Mouse (Mus musculus) myocyte (in vitro differentiated cells): ENCODE results near the gene Cd55. TPM values are rescaled to one million over a fixed set of nuclear protein-coding genes. Genes with fewer than 3 reads are reported as not detected.
"Not testable (repeated sequence)": the region's sequence is repeated elsewhere in the genome, so short reads cannot be mapped to it uniquely, and the experiment has no call there.

ENCODE experiments used
- H3K27me3 ChIP-seq: one replicate; pipeline ENCODE4 v1.6.1; 2011; ENCODE audit not compliant: control insufficient read depth, insufficient read depth, insufficient read length
- H3K36me3 ChIP-seq: one replicate; pipeline ENCODE4 v1.6.1; 2011; ENCODE audit not compliant: control insufficient read depth, insufficient read depth
- H3K4me2 ChIP-seq: one replicate; pipeline ENCODE4 v1.6.1; 2011; ENCODE audit warnings: low read depth, control low read depth
- H3K4me3 ChIP-seq: one replicate; pipeline ENCODE4 v1.5.1; 2011; ENCODE audit warnings: mild to moderate bottlenecking, control low read depth, moderate library complexity
- H3K79me2 ChIP-seq: one replicate; pipeline ENCODE4 v1.6.1; 2011; ENCODE audit not compliant: control insufficient read depth, insufficient read depth
- H3ac ChIP-seq: one replicate; pipeline ENCODE4 v1.6.1; 2011; ENCODE audit not compliant: control insufficient read depth, insufficient read length
- MYOD1 ChIP-seq, 3 experiments: IDR thresholded peaks; one replicate each; pipeline ENCODE4 v1.6.1; 2011; ENCODE audit warnings: control low read depth in 2 of 3, low read depth in 2 of 3, mild to moderate bottlenecking in 2 of 3, moderate library complexity in 1 of 3; ENCODE audit not compliant: insufficient read length in 2 of 3, control insufficient read depth in 1 of 3
- SRF ChIP-seq: IDR thresholded peaks from one replicate; pipeline ENCODE4 v1.6.1; 2011; ENCODE audit warnings: low read depth; ENCODE audit not compliant: control insufficient read depth, insufficient read length
- polyA plus RNA-seq: library from polyadenylated mRNA; unstranded; fragments of >200 nt; fragmentation: generic; extraction: Trizol; gene quantifications from one replicate; pipeline ENCODE4 v1.2.1, GENCODE M21; 2012; ENCODE audit warnings: missing spikeins

Cd55 gene
- polyA plus RNA-seq, 1 experiment, result 3.8 TPM

DNA sequence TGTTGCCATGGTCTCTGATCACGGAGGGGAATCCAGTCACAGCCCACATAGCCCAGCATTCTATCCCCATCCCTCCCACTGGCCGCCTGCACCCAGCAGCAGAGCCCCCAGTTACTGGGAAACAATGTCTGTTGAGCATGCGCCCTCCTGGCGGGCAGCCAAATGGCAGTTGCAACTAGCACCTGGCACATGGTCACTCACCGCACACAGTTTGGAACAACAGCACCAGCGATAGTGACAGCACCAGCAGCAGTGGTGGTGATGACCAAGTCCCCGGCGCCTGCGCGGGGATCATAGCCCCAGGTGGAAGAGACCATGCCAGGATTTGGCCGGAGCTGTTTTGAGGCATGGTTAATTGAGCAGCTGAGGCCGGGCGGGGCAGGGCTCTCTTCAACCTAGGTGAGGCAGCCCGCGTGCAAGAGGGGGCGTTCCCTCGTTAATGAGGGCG, 39.9 kb downstream of the Cd55 start, which contains the start of gene Cd55b:
Cd55b (minus strand) TSS at position 346 of the 448 bp plus-strand sequence.
- no peaks in the 10 kb centered on the region for H3K36me3 ChIP-seq
- no peaks in the 10 kb centered on the region for H3K27me3 ChIP-seq
- H3K4me3 ChIP-seq, result no peak within 1 kb of the TSS
- no peak within 1 kb of the TSS for H3K4me2 ChIP-seq
- H3ac ChIP-seq, result no peak within 1 kb of the TSS
- no peaks in the 10 kb centered on the region for H3K79me2 ChIP-seq
- TF ChIP-seq SRF (no peak), MYOD1 (IDR thresholded peaks at IDR 0.05; ENCODE audit: control insufficient read depth in 1 of 3, insufficient read length in 2 of 3, low read depth in 2 of 3) (peak in 1 of 3 experiments; percentile 12)

DNA sequence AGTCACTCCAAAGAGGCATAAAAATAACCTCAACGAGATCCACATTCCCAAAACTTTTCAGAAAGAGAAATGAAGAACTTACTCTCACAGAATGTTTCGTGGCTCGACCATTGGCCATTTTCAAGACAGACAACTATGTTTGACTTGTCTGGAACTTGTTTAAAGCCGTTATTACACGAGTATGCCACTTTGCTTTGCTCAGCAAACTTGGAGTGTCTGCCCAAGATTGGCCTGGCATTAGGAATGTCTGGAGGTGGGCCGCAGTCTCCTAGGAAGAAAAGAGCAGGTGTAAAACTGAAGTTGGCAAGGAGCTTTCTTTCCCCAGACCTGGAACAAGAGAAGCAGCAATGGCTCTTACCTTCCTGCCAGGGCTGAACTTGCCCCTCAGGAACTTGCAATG, 40.5 kb downstream of the Cd55 start:
- not testable (repeated sequence) for H3ac ChIP-seq, H3K79me2 ChIP-seq, H3K4me3 ChIP-seq, H3K27me3 ChIP-seq, H3K4me2 ChIP-seq, H3K36me3 ChIP-seq

DNA sequence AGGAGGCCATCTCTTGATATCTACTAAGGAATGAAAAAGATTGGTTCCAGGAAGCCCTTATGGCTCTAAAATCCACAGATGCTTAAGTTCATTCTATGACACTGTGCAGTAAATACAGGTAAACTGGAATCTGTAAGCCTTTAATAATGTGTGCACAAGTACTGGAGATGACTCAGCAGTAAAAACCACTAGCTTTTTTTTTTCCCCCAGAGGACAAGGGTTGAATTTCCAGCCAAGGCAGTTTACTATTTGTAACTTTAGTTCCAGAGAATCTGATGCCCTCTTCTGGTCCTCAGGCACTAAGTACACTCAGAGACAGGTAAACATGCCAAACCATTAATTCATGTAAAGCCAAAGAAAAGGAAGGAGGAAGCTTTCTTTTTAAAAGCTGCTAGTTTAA, 65.4 kb downstream of the Cd55 start:
- H3K36me3 ChIP-seq, H3K79me2 ChIP-seq, H3K27me3 ChIP-seq, H3ac ChIP-seq, H3K4me3 ChIP-seq, H3K4me2 ChIP-seq: not testable (repeated sequence)

Other genes with a start within 250 kb of the Cd55 start
- gene Cd55b, start 39.7 kb downstream of the Cd55 start, polyA plus RNA-seq, result not detected
- gene Zp3r, start 166.9 kb upstream of the Cd55 start, polyA plus RNA-seq, result 0.06 TPM
- not detected for gene C4bp, start 198.9 kb upstream of the Cd55 start, polyA plus RNA-seq